Mouse (Mus musculus) heart, embryonic 11.5 days (tissue): ENCODE data around the gene Gm43951. TPM values are rescaled to one million over a fixed set of nuclear protein-coding genes. Genes with fewer than 3 reads are reported as not detected.

Experiments
- ATAC-seq: fragments of 200-750 bp; cut with Nextera tagmentation; replicated peaks from 2 replicates; pipeline ENCODE4 v1.8.0; 2017; ENCODE audit warnings: moderate library complexity; ENCODE audit not compliant: insufficient number of reproducible peaks, low FRiP score, low TSS enrichment
- H3K27ac ChIP-seq: fragments of 300-500 bp; sonication (generic); 2 replicates; pipeline ENCODE4 v1.5.1; 2014; ENCODE audit warnings: mild to moderate bottlenecking, low read depth, low read length
- H3K27me3 ChIP-seq: fragments of 300-500 bp; sonication (generic); 2 replicates; pipeline ENCODE4 v1.6.1; 2014; ENCODE audit warnings: mild to moderate bottlenecking, low read length, mixed read lengths; ENCODE audit not compliant: control insufficient read depth, insufficient read depth
- H3K36me3 ChIP-seq: fragments of 300-500 bp; sonication (generic); 2 replicates; pipeline ENCODE4 v1.6.1; 2014; ENCODE audit warnings: mild to moderate bottlenecking, low read length, moderate library complexity, mixed read lengths; ENCODE audit not compliant: control insufficient read depth, insufficient read depth
- H3K4me1 ChIP-seq: fragments of 300-500 bp; sonication (generic); 2 replicates; pipeline ENCODE4 v1.6.1; 2014; ENCODE audit warnings: low read length; ENCODE audit not compliant: control insufficient read depth, insufficient read depth
- H3K4me2 ChIP-seq: fragments of 300-500 bp; sonication (generic); 2 replicates; pipeline ENCODE4 v1.6.1; 2014; ENCODE audit warnings: mild to moderate bottlenecking, moderate library complexity
- H3K4me3 ChIP-seq: fragments of 300-500 bp; sonication (generic); 2 replicates; pipeline ENCODE4 v1.5.1; 2014; ENCODE audit warnings: low read depth, low read length
- H3K9ac ChIP-seq: fragments of 300-500 bp; sonication (generic); 2 replicates; pipeline ENCODE4 v1.6.1; 2014; ENCODE audit warnings: mild to moderate bottlenecking, low read depth, low read length, moderate library complexity
- H3K9me3 ChIP-seq: fragments of 300-500 bp; sonication (generic); replicated peaks from 2 replicates; pipeline ENCODE4 v1.6.1; 2016; ENCODE audit warnings: low read length; ENCODE audit not compliant: control insufficient read depth
- WGBS: fragments of 180-500 bp; shearing (Covaris S2); extraction: QIAGEN DNeasy Blood & Tissue Kit; methylation state at CpG from one replicate; pipeline ENCODE4 v1.1.7; 2014; ENCODE audit not compliant: insufficient replicate concordance; 5-methylcytosine and 5-hydroxymethylcytosine counted together
- polyA plus RNA-seq: library from polyadenylated mRNA; unstranded; fragments of >200 nt; fragmentation: Nextera tagmentation; extraction: Ambion mirVana; gene quantifications from 2 replicates; pipeline ENCODE4 v1.2.1, GENCODE M21; 2014

Gene Gm43951
- polyA plus RNA-seq, 1 experiment from 2014 or later, result not detected

GRCm38 (mm10) chr11:72163198-72163597 is 43.4 kb downstream of the Gm43951 start:
- H3K27ac ChIP-seq, result no peak overlapping the region
- no peak overlapping the region for H3K9ac ChIP-seq
- H3K9me3 ChIP-seq, result no peaks in the 10 kb centered on the region
- H3K4me3 ChIP-seq, result no peak overlapping the region
- 84% methylated on average over 2 of the region's 2 CpGs for WGBS
- no peak for ATAC-seq
- peaks cover 10% of the 10 kb centered on the region; the same call in 1 of the 2 replicates for H3K36me3 ChIP-seq
- no peak overlapping the region for H3K4me2 ChIP-seq
- no peaks in the 10 kb centered on the region for H3K4me1 ChIP-seq
- no peaks in the 10 kb centered on the region for H3K27me3 ChIP-seq

DNA sequence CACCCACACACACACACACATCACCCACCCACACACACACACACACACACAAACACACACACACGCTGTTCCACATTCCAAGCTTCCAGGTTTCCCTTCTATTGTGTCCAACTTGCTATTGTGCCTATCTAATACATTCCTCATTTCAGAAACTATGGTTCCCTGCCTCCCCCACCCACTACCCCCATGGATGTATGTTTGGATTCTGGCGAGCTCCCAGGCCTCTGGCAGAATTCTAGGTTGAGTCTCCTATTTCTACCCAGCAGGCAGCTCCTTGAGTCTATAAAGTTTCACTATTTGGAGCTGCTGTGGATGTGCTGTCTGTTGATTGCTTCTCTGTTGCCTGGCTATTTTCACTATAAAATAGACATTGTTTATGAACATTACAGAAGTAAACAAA is 50.0 kb downstream of the Gm43951 start:
- Histone ChIP-seq H3K9ac (no peak overlapping the region), H3K9me3 (no peaks in the 10 kb centered on the region), H3K27ac (no peak overlapping the region), H3K4me1 (no peaks in the 10 kb centered on the region), H3K4me2 (no peak overlapping the region), H3K36me3 (no peaks in the 10 kb centered on the region), H3K27me3 (no peaks in the 10 kb centered on the region), H3K4me3 (no peak overlapping the region)
- WGBS, result 77% methylated on average over 2 of the region's 2 CpGs
- ATAC-seq, result no peak

DNA sequence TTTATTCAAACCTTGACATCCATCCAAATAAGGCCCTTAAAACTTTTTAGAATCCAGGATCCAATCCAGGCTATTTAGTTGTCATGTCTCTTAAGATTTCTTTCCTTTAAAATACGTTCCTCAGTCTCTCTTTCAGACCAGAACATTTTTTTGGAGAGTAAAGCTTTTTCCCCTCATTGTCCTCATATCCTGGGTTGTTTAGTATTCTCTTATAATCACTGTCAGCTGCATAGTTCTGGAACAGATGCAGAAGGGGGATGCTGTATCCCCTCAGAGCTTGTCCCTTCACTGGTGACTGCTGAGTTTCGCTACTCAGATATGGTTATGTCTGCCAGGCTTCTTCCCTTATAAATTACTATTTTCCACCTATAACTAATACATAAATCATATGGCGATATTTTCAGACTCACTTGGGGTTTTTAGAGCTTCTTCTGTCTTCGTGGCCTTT is 50.6 kb downstream of the Gm43951 start:
- 82% methylated on average over 4 of the region's 4 CpGs for WGBS
- no peak for ATAC-seq
- no peaks in the 10 kb centered on the region for H3K4me1 ChIP-seq
- H3K27me3 ChIP-seq, result no peaks in the 10 kb centered on the region
- no peak overlapping the region for H3K4me3 ChIP-seq
- no peak overlapping the region for H3K4me2 ChIP-seq
- no peaks in the 10 kb centered on the region for H3K36me3 ChIP-seq
- H3K9me3 ChIP-seq, result no peaks in the 10 kb centered on the region
- no peak overlapping the region for H3K27ac ChIP-seq
- no peak overlapping the region for H3K9ac ChIP-seq

GRCm38 (mm10) chr11:72155186-72155980 is 51.3 kb downstream of the Gm43951 start:
- Histone ChIP-seq H3K27ac (no peak overlapping the region), H3K4me2 (no peak overlapping the region), H3K4me1 (no peaks in the 10 kb centered on the region), H3K27me3 (no peaks in the 10 kb centered on the region), H3K9ac (no peak overlapping the region), H3K4me3 (no peak overlapping the region), H3K36me3 (no peaks in the 10 kb centered on the region), H3K9me3 (no peaks in the 10 kb centered on the region)
- ATAC-seq, result no peak
- WGBS, result 79% methylated on average over 11 of the region's 11 CpGs

Other genes starting within 250 kb of the Gm43951 start
- 0.34 and 0.52 TPM in 2 replicates for gene Aipl1, start 169.3 kb downstream of the Gm43951 start, polyA plus RNA-seq
- gene Pimreg, start 164.8 kb downstream of the Gm43951 start, polyA plus RNA-seq, result 98.2 and 99.0 TPM in 2 replicates
- 0.07 and 0.14 TPM in 2 replicates for gene Pitpnm3, start 71.1 kb downstream of the Gm43951 start, polyA plus RNA-seq
- 5.3 and 5.4 TPM in 2 replicates for gene 4933427D14Rik, start 619 bp upstream of the Gm43951 start, polyA plus RNA-seq
- gene Txndc17, start 707 bp upstream of the Gm43951 start, polyA plus RNA-seq, result 150 and 155 TPM in 2 replicates
- 31.2 and 32.6 TPM in 2 replicates for gene Med31, start 8.8 kb upstream of the Gm43951 start, polyA plus RNA-seq
- 0.24 and 0.58 TPM in 2 replicates for gene Slc13a5, start 60.4 kb upstream of the Gm43951 start, polyA plus RNA-seq
- 2.3 and 2.4 TPM in 2 replicates for gene Xaf1, start 94.8 kb upstream of the Gm43951 start, polyA plus RNA-seq
- not detected in 2 replicates for gene Fbxo39, start 107.6 kb upstream of the Gm43951 start, polyA plus RNA-seq
- gene Tekt1, start 155.6 kb upstream of the Gm43951 start, polyA plus RNA-seq, result 0.52 and 0.99 TPM in 2 replicates
- 107 and 123 TPM in 2 replicates for gene Smtnl2, start 204.9 kb upstream of the Gm43951 start, polyA plus RNA-seq
- gene Ggt6, start 228.7 kb upstream of the Gm43951 start, polyA plus RNA-seq, result not detected in 2 replicates
- gene Mybbp1a, start 234.5 kb upstream of the Gm43951 start, polyA plus RNA-seq, result 93.8 and 101 TPM in 2 replicates